Mouse (Mus musculus) CD4-positive naive resting alpha-beta T cell, adult 76 days (primary cell): ENCODE results near the gene Cebpg. TPM values are rescaled to one million over a fixed set of nuclear protein-coding genes. Genes with fewer than 3 reads are reported as not detected.

Experiments used
- total RNA-seq: library from RNA; stranded (reverse); gene quantifications from one replicate; pipeline ENCODE4 v1.2.4, GENCODE M21; 2023

Gene Cebpg
- 44.9 TPM for total RNA-seq

GRCm38 (mm10) chr7:35056436-35056864 is at the start of gene Cebpg:
Gene Cebpg (minus strand): TSS chr7:35056573.

Other genes starting within 250 kb of the Cebpg start
- gene Chst8, start 243.9 kb downstream of the Cebpg start, total RNA-seq, result 0.50 TPM
- 28.7 TPM for gene Pepd, start 144.2 kb downstream of the Cebpg start, total RNA-seq
- gene Cebpa, start 62.7 kb upstream of the Cebpg start, total RNA-seq, result 0.85 TPM
- gene Slc7a10, start 129.8 kb upstream of the Cebpg start, total RNA-seq, result not detected
- not detected for gene Lrp3, start 158.9 kb upstream of the Cebpg start, total RNA-seq